Mouse (Mus musculus): ENCODE measurements around the gene Vmn2r113. TPM values are rescaled to one million over a fixed set of nuclear protein-coding genes. Genes with fewer than 3 reads are reported as not detected.
"Not testable (repeated sequence)": the region's sequence is repeated elsewhere in the genome, so short reads cannot be mapped to it uniquely, and the experiment has no call there.

The Vmn2r113 gene
- polyA plus RNA-seq (2021) = not detected

GRCm38 (mm10) chr17:22942684-22943083, at the start of gene Vmn2r113:
TSS of gene Vmn2r113 (plus strand) at chr17:22942984.
- POLR2A ChIA-PET; ATAC-seq; in situ Hi-C loops (cut with MboI; ENCODE audit: low pct_unique_long_range_greater_than_20kb); DNase-seq (ENCODE audit: low read depth, low spot score); H3K27me3 ChIP-seq; CTCF ChIA-PET: not testable (repeated sequence)

Other genes starting within 250 kb of the Vmn2r113 start
- 7.2 TPM for gene Zfp945, start 75.8 kb upstream of the Vmn2r113 start, polyA plus RNA-seq (2021)
- not detected for gene Vmn2r-ps130, start 118.2 kb downstream of the Vmn2r113 start, polyA plus RNA-seq (2021)